Mouse (Mus musculus) limb, embryonic 11.5 days (tissue): ENCODE data around the gene Btrc. TPM values are rescaled to one million over a fixed set of nuclear protein-coding genes. Genes with fewer than 3 reads are reported as not detected.

Source experiments
- ATAC-seq: fragments of 200-750 bp; cut with Nextera tagmentation; 2 replicates; pipeline ENCODE4 v1.8.0; 2017; ENCODE audit warnings: low read depth; ENCODE audit not compliant: insufficient number of reproducible peaks, low FRiP score, low TSS enrichment
- DNase-seq: peaks from one replicate; pipeline ENCODE4 v3.0.0-alpha.2; 2015; ENCODE audit warnings: low spot score
- H3K27ac ChIP-seq: fragments of 300-500 bp; sonication (generic); replicated peaks from 2 replicates; pipeline ENCODE4 v1.5.1; 2014; ENCODE audit warnings: low read depth, mild to moderate bottlenecking, low read length
- H3K27me3 ChIP-seq: fragments of 300-500 bp; sonication (generic); 2 replicates; pipeline ENCODE4 v1.6.1; 2014; ENCODE audit warnings: mild to moderate bottlenecking, low read length, mixed read lengths; ENCODE audit not compliant: control insufficient read depth, insufficient read depth
- H3K36me3 ChIP-seq: fragments of 300-500 bp; sonication (generic); 2 replicates; pipeline ENCODE4 v1.6.1; 2014; ENCODE audit warnings: mild to moderate bottlenecking, low read length, moderate library complexity, mixed read lengths; ENCODE audit not compliant: control insufficient read depth, insufficient read depth
- H3K4me1 ChIP-seq: fragments of 300-500 bp; sonication (generic); 2 replicates; pipeline ENCODE4 v1.6.1; 2014; ENCODE audit warnings: low read length, mixed read lengths; ENCODE audit not compliant: control insufficient read depth, insufficient read depth
- H3K4me2 ChIP-seq: fragments of 300-500 bp; sonication (generic); 2 replicates; pipeline ENCODE4 v1.6.1; 2014; ENCODE audit warnings: low read depth, mild to moderate bottlenecking, moderate library complexity; ENCODE audit not compliant: severe bottlenecking
- H3K4me3 ChIP-seq: fragments of 300-500 bp; sonication (generic); 2 replicates; pipeline ENCODE4 v1.5.1; 2014; ENCODE audit warnings: low read depth, low read length
- H3K9ac ChIP-seq: fragments of 300-500 bp; sonication (generic); 2 replicates; pipeline ENCODE4 v1.6.1; 2014; ENCODE audit warnings: mild to moderate bottlenecking, low read length
- H3K9me3 ChIP-seq: fragments of 300-500 bp; sonication (generic); 2 replicates; pipeline ENCODE4 v1.6.1; 2016; ENCODE audit warnings: low read length; ENCODE audit not compliant: control insufficient read depth
- WGBS: fragments of 180-500 bp; shearing (Covaris S2); extraction: QIAGEN DNeasy Blood & Tissue Kit; methylation state at CpG from one replicate; pipeline ENCODE4 v1.1.7; 2014; 5-methylcytosine and 5-hydroxymethylcytosine counted together
- polyA plus RNA-seq: library from polyadenylated mRNA; unstranded; fragments of >200 nt; fragmentation: Nextera tagmentation; extraction: Ambion mirVana; gene quantifications from 2 replicates; pipeline ENCODE4 v1.2.1, GENCODE M21; 2014

Btrc gene
- polyA plus RNA-seq, 1 experiment from 2014 or later, result 52.4 TPM

- Histone ChIP-seq H3K27ac (no peak overlapping the region), H3K36me3 (no peaks in the 10 kb centered on the region; the same call in 1 of the 2 replicates), H3K9me3 (no peaks in the 10 kb centered on the region), H3K9ac (no peak overlapping the region), H3K4me1 (no peaks in the 10 kb centered on the region), H3K4me2 (no peak overlapping the region), H3K4me3 (no peak overlapping the region), H3K27me3 (no peaks in the 10 kb centered on the region)
- ATAC-seq (no peak), DNase-seq (no peak)
- 83% methylated on average over 4 of the region's 4 CpGs for WGBS
Measured at GRCm38 (mm10) chr19:45511406-45511805, 147.9 kb downstream of the Btrc start.

GRCm38 (mm10) chr19:45515341-45515740 is 151.8 kb downstream of the Btrc start:
- no peaks in the 10 kb centered on the region for H3K4me1 ChIP-seq
- no peaks in the 10 kb centered on the region for H3K27me3 ChIP-seq
- no peak for DNase-seq
- WGBS, result 88% methylated on average over 2 of the region's 2 CpGs
- H3K27ac ChIP-seq, result no peak overlapping the region
- H3K4me3 ChIP-seq, result no peak overlapping the region
- ATAC-seq, result no peak
- H3K9me3 ChIP-seq, result no peaks in the 10 kb centered on the region
- no peaks in the 10 kb centered on the region; the same call in 1 of the 2 replicates for H3K36me3 ChIP-seq
- no peak overlapping the region for H3K4me2 ChIP-seq
- H3K9ac ChIP-seq, result no peak overlapping the region

- no peaks in the 10 kb centered on the region for H3K9me3 ChIP-seq
- ATAC-seq (no peak), DNase-seq (no peak)
- no peak overlapping the region for H3K4me2 ChIP-seq
- whole genome bisulfite sequencing, result 94% methylated on average over 12 of the region's 12 CpGs
- no peaks in the 10 kb centered on the region for H3K27me3 ChIP-seq
- H3K36me3 ChIP-seq, result no peaks in the 10 kb centered on the region; the same call in 1 of the 2 replicates
- H3K27ac ChIP-seq, result no peak overlapping the region
- H3K4me3 ChIP-seq, result no peak overlapping the region
- H3K9ac ChIP-seq, result no peak overlapping the region
- no peaks in the 10 kb centered on the region for H3K4me1 ChIP-seq
Measured at GRCm38 (mm10) chr19:45516264-45516663, 152.7 kb downstream of the Btrc start.

- H3K9ac ChIP-seq, result no peak overlapping the region
- 88% methylated on average over 7 of the region's 7 CpGs for WGBS
- H3K36me3 ChIP-seq, result no peaks in the 10 kb centered on the region; the same call in 1 of the 2 replicates
Measured at GRCm38 (mm10) chr19:45527382-45527781, 163.8 kb downstream of the Btrc start.

GRCm38 (mm10) chr19:45527931-45528534 is 164.5 kb downstream of the Btrc start:
- Histone ChIP-seq H3K27ac (no peak overlapping the region), H3K27me3 (no peaks in the 10 kb centered on the region), H3K36me3 (no peaks in the 10 kb centered on the region; the same call in 1 of the 2 replicates), H3K9ac (no peak overlapping the region), H3K9me3 (no peaks in the 10 kb centered on the region), H3K4me2 (no peak overlapping the region), H3K4me3 (no peak overlapping the region), H3K4me1 (no peaks in the 10 kb centered on the region)
- no peak for ATAC-seq
- DNase-seq, result no peak
- 92% methylated on average over 10 of the region's 10 CpGs for WGBS

More at GRCm38 (mm10) chr19:45527382-45527781, 163.8 kb downstream of the Btrc start:
- ATAC-seq (no peak), DNase-seq (no peak)
- Histone ChIP-seq H3K4me1 (no peaks in the 10 kb centered on the region), H3K27me3 (no peaks in the 10 kb centered on the region), H3K4me2 (no peak overlapping the region), H3K27ac (no peak overlapping the region), H3K9me3 (no peaks in the 10 kb centered on the region), H3K4me3 (no peak overlapping the region)

GRCm38 (mm10) chr19:45529294-45529693 is 165.8 kb downstream of the Btrc start:
- Histone ChIP-seq H3K9ac (no peak overlapping the region), H3K27ac (no peak overlapping the region), H3K36me3 (no peaks in the 10 kb centered on the region; the same call in 1 of the 2 replicates), H3K4me3 (no peak overlapping the region), H3K4me2 (no peak overlapping the region), H3K4me1 (peaks cover 5% of the 10 kb centered on the region), H3K27me3 (no peaks in the 10 kb centered on the region), H3K9me3 (no peaks in the 10 kb centered on the region)
- ATAC-seq (no peak), DNase-seq (no peak)
- WGBS, result 73% methylated on average over 5 of the region's 5 CpGs

GRCm38 (mm10) chr19:45530200-45530995 is 166.9 kb downstream of the Btrc start:
- Histone ChIP-seq H3K36me3 (no peaks in the 10 kb centered on the region; the same call in 1 of the 2 replicates), H3K4me2 (no peak overlapping the region), H3K9me3 (no peaks in the 10 kb centered on the region), H3K4me1 (peaks cover 14% of the 10 kb centered on the region), H3K4me3 (no peak overlapping the region), H3K27ac (no peak overlapping the region), H3K9ac (no peak overlapping the region), H3K27me3 (no peaks in the 10 kb centered on the region)
- no peak for DNase-seq
- WGBS, result 80% methylated on average over 15 of the region's 15 CpGs
- no peak for ATAC-seq

GRCm38 (mm10) chr19:45531554-45531953 is 168.0 kb downstream of the Btrc start:
- DNase-seq (no peak), ATAC-seq (no peak)
- Histone ChIP-seq H3K4me2 (no peak overlapping the region), H3K9ac (no peak overlapping the region), H3K36me3 (no peaks in the 10 kb centered on the region; the same call in 1 of the 2 replicates), H3K9me3 (no peaks in the 10 kb centered on the region), H3K27ac (no peak overlapping the region), H3K27me3 (no peaks in the 10 kb centered on the region), H3K4me1 (peaks cover 19% of the 10 kb centered on the region), H3K4me3 (no peak overlapping the region)
- WGBS, result 31% methylated on average over 6 of the region's 6 CpGs
